In the genomic region with DNA sequence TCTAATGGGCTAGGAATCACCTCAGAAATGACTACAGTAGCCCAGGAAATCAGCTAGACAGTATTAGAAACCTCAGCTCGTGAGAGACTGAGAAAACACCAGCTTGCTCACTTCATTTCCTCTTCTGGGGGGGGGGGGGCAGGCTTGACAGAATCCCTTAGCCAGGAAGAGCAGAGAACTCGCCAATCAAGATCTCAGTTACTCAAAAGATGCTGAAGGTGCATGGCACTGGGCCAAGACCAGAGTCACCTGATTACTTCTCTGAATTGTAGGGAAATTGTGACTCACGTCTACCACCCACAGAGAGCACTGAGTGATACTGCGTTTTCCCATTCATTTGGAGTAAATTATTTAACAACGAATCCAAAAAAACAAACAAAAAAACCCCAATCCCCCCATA, we compare ENCODE assay signal across 8 mouse cellular contexts. TPM values are rescaled to one million over a fixed set of nuclear protein-coding genes. Genes with fewer than 3 reads are reported as not detected.
A peak's percentile ranks its signal among the peaks of the same experiment; 100 is the strongest.
DNase-seq lines count a peak whose midpoint lies in the region; ATAC-seq and TF ChIP-seq lines count a peak whose summit lies in the region.

No protein-coding gene starts in this region.

- ATAC-seq in forebrain, postnatal 0 days, result no peak
- ATAC-seq in forebrain, embryonic 13.5 days, result no peak

- no peaks in the 10 kb centered on the region for H3K9me3 ChIP-seq in forebrain, postnatal 0 days (ENCODE audit: low read length)
- H3K9me3 ChIP-seq in forebrain, embryonic 13.5 days (replicated peaks), result no peaks in the 10 kb centered on the region

- H3K27me3 ChIP-seq in forebrain, postnatal 0 days (ENCODE audit: insufficient read depth, low read length), result no peaks in the 10 kb centered on the region
- no peaks in the 10 kb centered on the region for H3K27me3 ChIP-seq in forebrain, embryonic 13.5 days

- H3K4me1 ChIP-seq in forebrain, postnatal 0 days (ENCODE audit: insufficient read depth), result no peaks in the 10 kb centered on the region
- H3K4me1 ChIP-seq in forebrain, embryonic 13.5 days, result no peaks in the 10 kb centered on the region

- 34% methylated on average over 5 of the region's 5 CpGs for WGBS in forebrain, postnatal 0 days
- WGBS in forebrain, embryonic 13.5 days, result 44% methylated on average over 5 of the region's 5 CpGs

- H3K36me3 ChIP-seq in forebrain, postnatal 0 days (ENCODE audit: insufficient read depth), result no peaks in the 10 kb centered on the region
- no peaks in the 10 kb centered on the region for H3K36me3 ChIP-seq in forebrain, embryonic 13.5 days (ENCODE audit: poor library complexity, severe bottlenecking)

- TF ChIP-seq CTCF in forebrain, postnatal 0 days (IDR thresholded peaks at IDR 0.05; ENCODE audit: low read depth), result no peak

- no peak overlapping the region for H3K4me3 ChIP-seq in forebrain, postnatal 0 days (ENCODE audit: low read depth, low read length)
- no peak overlapping the region for H3K4me3 ChIP-seq in forebrain, embryonic 13.5 days

- no peak overlapping the region for H3K4me2 ChIP-seq in forebrain, postnatal 0 days (ENCODE audit: low read depth)
- no peak overlapping the region for H3K4me2 ChIP-seq in forebrain, embryonic 13.5 days

- DNase-seq in forebrain, postnatal 0 days, result peak; percentile 34
- DNase-seq in testis, postnatal 10 days (ENCODE audit: low spot score), result peak; percentile 46
- no peak for DNase-seq in testis, postnatal 14 days (ENCODE audit: low spot score)
- DNase-seq in kidney, postnatal 10 days, result peak; percentile 55
- peak; percentile 46 for DNase-seq in thymus, postnatal 14 days
- DNase-seq in heart, adult 11 months, result no peak
- no peak for DNase-seq in adrenal gland, adult 8-10 months

- H3K27ac ChIP-seq in forebrain, postnatal 0 days (ENCODE audit: low read depth, low read length), result no peak overlapping the region
- no peak overlapping the region for H3K27ac ChIP-seq in forebrain, embryonic 13.5 days

- H3K9ac ChIP-seq in forebrain, postnatal 0 days, result no peak overlapping the region
- H3K9ac ChIP-seq in forebrain, embryonic 13.5 days, result no peak overlapping the region

RNA-seq across cellular contexts. Expression of a gene that starts 8.2 kb away (rescaled TPM):
- 0.90 and 1.2 TPM in 2 replicates for total RNA-seq in forebrain, postnatal 0 days (2014; rRNA removed)
- polyA plus RNA-seq in forebrain, postnatal 0 days (2015; fragmentation: Nextera tagmentation; extraction: Ambion mirVana), result 0.63 and 0.86 TPM in 2 replicates
- 0.64 and 0.79 TPM in 2 replicates for polyA plus RNA-seq in forebrain, embryonic 13.5 days (2015; fragmentation: Nextera tagmentation; extraction: Ambion mirVana)
- 1 to 10 TPM in 1 of 4 experiments, under 1 TPM in 3; 0.46 to 1.0 (median 0.67) TPM for total RNA-seq in adrenal gland, adult 8-10 months (2022)

RNA-seq across cellular contexts. Expression of a gene that starts 27.5 kb away (rescaled TPM):
- total RNA-seq in forebrain, postnatal 0 days (2014; rRNA removed), result 52.4 and 67.3 TPM in 2 replicates
- 32.6 and 40.4 TPM in 2 replicates for polyA plus RNA-seq in forebrain, postnatal 0 days (2015; fragmentation: Nextera tagmentation; extraction: Ambion mirVana)
- 14.8 and 20.9 TPM in 2 replicates for polyA plus RNA-seq in forebrain, embryonic 13.5 days (2015; fragmentation: Nextera tagmentation; extraction: Ambion mirVana)
- total RNA-seq in adrenal gland, adult 8-10 months (2022), result 10 to 100 TPM; 19.1 to 33.0 (median 27.2) TPM

RNA-seq across cellular contexts. Expression of a gene that starts 53.1 kb away (rescaled TPM):
- 38.5 and 46.6 TPM in 2 replicates for total RNA-seq in forebrain, postnatal 0 days (2014; rRNA removed)
- polyA plus RNA-seq in forebrain, postnatal 0 days (2015; fragmentation: Nextera tagmentation; extraction: Ambion mirVana), result 129 and 173 TPM in 2 replicates
- 250 and 261 TPM in 2 replicates for polyA plus RNA-seq in forebrain, embryonic 13.5 days (2015; fragmentation: Nextera tagmentation; extraction: Ambion mirVana)
- 100 to 1,000 TPM in 3 of 4 experiments, 10 to 100 TPM in 1; 95.5 to 188 (median 137) TPM for total RNA-seq in adrenal gland, adult 8-10 months (2022)

Comparison
In these comparisons a context has a peak if more than half of its experiments do, and no peak if none do; other contexts are left out.
1. DNase-seq: peak in forebrain, postnatal 0 days (single experiment), testis, postnatal 10 days (single experiment), kidney, postnatal 10 days (single experiment) and thymus, postnatal 14 days (single experiment); none in testis, postnatal 14 days (single experiment), heart, adult 11 months (single experiment) and adrenal gland, adult 8-10 months (single experiment).